Mouse (Mus musculus) cerebellum, postnatal 4 days (tissue): ENCODE measurements around the gene Orm3.
A peak's percentile ranks its signal among the peaks of the same experiment; 100 is the strongest.

Experiments used
- DNase-seq, 2 experiments: peaks; one replicate each; pipeline ENCODE4 v3.0.0; 2022; ENCODE audit warnings: low spot score in 2 of 2, mixed read lengths in 1 of 2

The Orm3 gene

DNA sequence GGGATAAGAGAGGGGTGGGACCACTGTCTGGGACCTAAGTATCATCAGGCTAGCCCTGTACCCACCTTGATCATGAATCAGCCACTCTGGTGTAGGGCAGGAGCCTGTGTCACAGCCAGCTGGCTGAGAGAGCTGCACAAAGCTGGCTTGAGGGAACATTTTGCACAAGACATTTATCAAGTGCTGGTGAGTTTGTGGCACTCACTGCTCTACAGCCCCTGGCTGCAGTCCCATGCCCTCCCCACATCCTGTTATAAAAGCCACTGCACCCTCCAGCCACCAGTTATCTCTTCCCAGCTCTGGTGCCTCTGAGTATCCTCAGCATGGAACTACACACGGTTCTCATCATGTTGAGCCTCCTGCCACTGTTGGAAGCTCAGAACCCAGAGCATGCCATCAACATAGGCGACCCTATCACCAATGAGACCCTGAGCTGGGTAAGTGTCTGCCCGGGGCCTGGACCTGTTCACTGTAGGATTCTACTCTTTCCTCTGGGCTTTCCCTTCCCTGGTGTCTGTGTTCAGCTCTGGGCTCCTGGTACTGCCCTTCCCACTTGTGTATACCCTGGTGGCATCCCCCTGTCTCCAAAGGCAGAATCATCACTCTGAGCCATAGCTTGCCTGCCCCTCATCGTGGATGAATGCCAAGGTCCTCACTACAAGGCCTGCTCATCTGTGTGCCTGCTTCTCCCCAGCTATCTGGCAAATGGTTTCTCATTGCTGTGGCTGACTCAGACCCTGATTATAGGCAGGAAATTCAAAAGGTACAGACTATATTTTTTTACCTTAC is at the start of gene Orm3:
Gene Orm3, plus strand, starts transcription at position 286 of the 789 bp plus-strand sequence.
- no peak for DNase-seq

DNA sequence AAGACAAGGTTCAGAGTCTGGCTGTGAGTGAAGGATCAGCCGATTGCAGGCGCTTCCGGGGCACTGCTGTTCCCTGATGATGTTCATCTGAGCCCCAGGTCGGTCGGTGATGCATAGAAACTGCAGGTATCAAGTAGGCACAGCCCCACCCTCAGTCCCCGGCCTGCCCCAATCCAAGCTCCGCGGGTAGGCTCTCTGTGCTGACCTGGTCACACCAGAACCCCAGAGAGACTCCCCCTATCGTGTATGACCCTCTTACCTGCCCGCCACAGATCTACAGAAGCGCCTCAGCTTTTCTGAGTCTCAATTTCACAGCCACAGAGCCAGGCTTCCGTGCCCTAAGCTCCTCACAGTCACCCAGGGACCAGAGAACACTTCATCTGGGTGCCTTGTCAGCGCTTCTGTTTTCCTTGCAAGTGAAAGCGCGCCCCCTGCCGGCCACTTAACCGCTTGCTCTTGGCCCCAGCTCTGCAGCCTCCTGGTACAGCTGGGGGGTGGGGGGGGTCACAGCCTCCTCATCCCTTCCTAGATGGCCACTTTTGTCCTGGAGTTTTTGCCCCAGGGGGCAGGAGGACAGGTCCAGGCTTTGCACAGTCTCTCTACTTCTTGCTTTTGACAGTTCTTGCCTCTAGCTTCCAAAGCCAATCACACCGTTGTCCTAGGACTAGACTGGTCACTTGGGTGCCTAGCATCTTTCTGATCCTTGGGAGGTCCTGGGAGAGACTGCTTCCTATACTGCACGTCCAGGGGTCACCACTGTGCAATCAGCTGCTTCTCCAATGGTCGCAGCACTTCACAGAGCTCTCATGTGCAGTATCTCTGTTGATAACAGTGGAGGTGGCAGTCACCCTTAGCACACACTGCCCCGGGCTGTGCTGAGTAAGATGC is 48.5 kb upstream of the Orm3 start:
- DNase-seq, result peak; percentile 90 to 94

DNA sequence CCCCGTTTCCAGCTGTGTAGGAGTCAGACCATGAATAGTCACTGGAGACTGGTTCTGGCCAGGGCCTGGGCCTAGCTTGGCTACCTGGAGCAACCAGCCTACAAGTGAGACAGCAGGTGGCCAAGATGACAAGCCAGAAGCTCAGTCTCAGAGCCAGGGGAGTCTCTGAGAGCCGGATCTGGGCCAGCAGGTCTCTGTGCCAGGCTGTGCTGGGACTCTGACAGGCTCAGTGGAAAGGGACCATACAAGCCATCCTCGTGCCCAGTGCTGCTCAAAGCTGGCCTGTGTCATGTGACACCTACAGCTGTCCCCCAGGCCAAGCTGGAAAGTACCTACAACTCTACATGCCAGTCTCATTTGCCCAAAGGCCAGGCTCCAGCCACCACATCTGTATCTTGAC is 47.6 kb upstream of the Orm3 start:
- DNase-seq, result peak in 1 of 2 experiments; percentile 38

DNA sequence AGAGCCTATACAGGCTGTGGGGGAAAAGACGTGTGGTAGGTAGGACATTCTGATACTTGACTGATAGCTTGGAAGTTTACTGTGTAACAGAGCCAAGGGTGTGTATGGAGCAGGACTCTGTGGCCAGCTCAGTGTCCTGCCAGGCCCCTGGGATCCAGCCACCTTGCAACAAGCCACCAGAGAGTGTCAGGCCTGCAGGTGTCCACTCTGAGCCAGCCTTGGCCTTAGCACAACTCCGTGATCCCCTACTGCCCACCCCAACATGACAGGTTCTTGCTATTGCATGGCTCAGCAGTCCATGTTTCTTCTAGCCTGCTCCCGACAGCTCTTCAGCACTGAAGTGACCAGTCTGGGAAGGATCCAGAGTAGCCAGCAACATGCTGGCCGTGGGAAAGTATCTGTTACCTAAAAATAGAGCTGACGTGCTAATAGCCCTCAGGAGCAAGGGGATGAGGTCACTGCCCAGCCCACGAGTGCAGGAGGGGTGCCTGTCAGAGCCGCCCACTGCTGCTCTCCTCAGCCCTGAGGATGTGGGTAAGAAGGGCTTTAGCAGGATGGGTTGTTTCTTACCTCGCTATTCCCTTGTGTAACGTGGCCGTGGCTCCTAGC is 45.6 kb upstream of the Orm3 start:
- DNase-seq, result no peak

DNA sequence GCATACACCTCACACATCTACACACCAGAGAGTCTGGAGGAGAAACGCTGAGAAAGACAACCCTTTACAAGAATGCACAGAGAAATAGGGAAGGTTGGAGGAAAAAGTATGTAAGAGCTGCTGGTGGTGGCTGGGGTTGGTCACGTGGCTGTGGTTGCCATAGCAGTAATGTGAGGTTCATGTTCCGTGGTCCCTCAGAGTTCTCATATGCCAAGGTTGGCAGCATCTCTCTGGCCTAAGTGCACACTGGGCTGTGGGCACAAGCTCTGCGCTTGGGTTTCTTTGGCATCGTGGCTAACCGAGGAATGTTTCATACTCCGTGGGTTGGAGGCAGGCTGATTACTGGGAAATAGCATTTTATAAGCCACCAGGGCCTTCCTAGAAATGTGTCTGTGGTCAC is 44.5 kb upstream of the Orm3 start:
- no peak for DNase-seq

DNA sequence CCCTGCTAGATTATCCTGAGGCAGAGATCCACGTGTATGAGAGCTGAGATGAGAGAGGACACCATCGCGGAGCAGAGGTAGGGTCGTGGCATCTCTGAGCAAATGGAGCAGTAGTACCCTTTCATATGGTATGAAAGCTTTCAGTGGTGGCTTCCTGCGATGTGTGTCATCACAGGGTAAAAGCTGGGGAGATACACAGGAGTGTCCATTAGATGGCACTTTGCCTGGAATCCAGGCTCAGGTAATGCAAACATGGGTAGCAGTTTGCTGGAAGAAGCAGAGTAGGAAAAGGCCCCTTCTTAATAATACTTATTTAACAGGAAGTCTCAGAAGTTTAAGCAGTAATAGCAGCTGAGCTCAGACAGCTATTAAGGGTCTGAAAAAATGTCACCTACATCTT is 41.9 kb upstream of the Orm3 start:
- no peak for DNase-seq

DNA sequence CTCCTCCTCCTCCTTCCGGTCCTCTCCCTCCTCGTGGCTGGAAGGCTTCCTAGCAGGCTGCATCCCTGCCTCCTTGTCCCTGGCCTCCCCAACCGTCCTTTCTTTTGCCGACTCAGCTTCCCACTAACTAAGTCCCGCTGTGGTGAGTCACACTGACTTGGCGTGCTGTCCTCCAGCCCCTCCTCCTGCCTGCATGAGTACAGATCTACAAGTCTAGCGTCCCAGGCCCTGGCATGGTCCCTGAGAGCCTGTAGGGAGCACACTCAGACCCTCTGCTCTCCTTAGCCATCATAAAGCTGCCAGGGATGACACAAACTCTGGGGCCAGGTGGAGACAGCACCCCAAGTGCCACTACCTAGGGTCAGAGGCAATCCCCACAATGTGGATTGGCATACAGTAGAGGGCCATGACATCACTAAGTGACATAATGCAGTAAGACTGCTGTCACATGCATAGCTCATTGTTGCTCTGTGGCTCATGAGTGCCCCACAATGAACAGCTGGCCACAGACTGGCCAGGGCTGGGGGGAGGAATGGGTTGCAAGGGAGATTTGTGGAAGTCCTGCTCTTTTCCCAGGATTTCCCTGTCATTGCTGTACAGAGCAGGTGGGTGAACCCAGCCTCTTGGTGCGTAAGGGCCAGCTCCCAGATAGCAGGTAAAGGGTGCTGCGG is 39.8 kb upstream of the Orm3 start:
- no peak for DNase-seq

DNA sequence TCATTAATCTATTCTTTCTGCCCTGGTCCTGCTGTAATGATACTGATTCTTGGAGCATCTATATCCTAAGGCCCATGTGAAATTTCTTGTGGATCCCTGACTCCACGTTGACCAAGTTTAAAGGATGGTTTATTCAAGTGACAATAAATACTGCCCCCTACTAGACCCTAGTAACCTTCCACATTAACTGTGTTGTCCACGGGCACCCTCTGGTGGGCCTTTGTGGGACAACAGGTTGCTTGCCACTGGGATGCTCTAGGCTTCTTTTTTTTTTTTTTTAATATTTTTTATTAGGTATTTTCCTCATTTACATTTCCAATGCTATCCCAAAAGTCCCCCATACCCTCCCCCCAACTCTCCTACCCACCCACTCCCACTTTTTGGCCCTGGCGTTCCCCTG is 36.4 kb upstream of the Orm3 start:
- peak; percentile 72 to 85 for DNase-seq

DNA sequence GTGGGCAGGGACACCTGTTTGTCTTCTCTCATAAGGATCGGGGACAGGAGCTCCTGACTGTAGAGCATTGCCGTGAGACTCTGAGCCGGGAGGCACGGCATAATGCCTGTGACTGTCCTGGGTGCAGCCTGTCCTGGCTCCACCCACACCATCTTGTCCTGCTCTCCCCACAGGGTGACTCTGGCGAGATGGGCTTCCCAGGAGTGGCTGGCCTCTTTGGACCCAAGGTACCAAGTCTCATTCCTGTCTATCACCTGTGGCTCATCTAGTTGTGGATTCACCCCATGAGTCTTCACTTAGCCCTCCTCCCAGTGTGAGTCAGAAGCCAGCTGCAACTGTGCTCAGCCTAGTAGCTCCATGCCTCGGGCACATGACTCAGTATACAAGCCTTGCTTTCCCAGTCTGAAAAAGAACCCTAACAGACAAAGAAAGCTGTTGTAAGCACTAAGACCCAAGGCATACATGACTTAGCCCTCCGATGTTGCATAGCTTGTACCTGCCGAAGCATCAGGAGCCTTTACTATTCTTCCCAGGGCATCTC is 32.6 kb upstream of the Orm3 start:
- no peak for DNase-seq

DNA sequence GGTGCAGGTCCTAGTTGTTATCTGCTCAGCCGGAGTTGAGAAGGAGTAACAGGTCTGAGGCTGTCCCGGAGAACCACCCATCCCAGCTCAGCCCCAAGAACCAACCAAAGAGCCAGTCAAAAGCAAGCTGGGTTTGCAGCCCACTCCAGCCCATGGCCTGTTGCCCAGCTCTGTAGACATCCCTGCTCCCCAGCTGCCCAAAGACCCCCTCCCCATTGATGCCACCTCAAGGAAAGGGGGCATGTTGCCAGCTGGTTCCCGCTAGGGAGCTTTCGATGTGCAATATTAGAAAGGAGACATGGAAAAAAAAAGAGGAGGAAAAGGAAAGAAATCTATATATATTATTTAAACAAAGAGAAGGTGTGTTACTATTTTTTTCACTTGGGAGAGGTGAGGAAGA is 22.6 kb upstream of the Orm3 start:
- DNase-seq, result no peak

DNA sequence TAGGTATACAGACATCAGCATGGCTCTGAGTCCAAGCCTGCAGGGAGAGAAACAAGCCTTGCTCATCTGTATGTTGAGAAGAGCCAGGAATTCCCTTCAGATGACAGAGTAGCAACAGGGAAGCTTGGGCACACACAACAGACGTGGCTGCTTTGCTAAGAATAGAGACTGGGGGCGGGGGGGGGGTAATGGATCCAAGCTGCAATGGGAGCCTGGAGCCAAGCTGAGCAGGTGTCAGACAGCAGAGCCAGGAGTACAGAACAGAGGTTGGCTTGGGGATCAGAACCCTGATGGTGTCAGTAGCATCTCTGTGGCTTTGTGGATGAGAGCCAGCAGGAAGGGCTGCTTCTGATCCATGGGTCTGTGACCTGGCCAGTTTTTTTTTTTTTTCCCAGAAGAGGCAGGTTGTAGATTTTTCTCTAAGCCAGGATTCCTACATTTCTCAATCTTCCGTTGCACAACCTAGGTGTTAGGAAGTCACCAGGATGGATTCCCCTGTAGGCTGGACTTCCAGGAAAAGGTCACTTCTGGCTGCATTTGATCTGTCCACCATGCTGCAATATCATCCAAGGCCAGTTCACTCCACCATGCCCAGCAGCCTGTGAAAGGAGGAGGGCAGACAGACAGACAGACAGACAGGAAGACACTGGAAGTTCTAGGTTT is 17.4 kb upstream of the Orm3 start:
- DNase-seq, result peak in 1 of 2 experiments; percentile 38

DNA sequence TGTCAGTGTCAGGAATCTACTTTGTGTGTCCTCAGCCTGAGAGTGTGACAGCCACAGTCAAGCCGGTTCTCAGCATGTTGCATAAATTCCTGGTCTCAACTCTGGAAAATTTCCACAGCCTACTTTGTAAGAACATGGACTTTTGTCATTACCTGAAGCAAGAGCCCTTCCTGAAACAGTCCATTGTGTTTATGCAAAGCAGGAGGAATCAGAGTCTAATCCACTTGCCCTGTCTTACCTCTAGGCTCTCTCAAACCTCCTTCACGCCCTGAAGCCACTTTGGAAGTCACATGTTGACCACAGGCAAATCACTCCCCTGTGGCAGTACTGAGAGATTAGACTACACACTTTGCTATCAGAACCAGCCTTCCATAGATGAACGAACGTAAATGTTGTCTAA is 13.5 kb upstream of the Orm3 start:
- no peak for DNase-seq

DNA sequence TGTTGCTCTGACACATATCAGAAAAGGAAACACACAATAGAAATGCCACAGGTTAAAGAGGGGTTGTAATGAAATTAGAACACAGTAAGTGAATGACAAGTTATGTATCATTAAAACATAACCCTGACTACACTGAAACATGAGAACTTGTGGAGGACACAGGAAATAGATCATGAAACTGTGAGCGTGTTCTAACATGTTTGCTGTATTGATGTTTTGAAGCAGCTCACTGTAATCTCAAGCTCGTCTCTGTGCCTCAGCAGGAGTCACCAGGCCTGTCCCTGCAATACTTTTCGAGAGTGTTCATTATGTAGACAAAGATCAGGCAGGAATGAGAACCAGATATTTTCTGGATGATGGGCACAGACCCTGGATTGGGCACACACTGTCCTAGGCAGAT is 12.4 kb upstream of the Orm3 start:
- no peak for DNase-seq

DNA sequence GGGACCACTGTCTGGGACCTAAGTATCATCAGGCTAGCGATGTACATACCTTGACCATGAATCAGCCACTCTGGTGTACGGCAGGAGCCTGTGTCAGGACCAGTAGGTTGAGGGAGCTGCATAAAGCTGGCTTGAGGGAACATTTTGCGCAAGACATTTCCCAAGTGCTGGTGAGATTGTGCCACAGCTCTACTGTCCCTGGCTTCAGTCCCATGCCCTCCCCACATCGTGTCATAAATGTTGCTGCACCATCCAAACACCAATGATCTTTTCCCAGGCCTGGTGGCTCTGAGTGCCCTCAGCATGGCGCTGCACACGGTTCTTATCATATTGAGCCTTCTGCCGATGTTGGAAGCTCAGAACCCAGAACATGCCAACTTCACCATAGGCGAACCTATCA is 11.7 kb upstream of the Orm3 start, which contains the start of gene Orm1:
Gene Orm1, plus strand, starts transcription at position 266 of the 400 bp plus-strand sequence.
- no peak for DNase-seq

DNA sequence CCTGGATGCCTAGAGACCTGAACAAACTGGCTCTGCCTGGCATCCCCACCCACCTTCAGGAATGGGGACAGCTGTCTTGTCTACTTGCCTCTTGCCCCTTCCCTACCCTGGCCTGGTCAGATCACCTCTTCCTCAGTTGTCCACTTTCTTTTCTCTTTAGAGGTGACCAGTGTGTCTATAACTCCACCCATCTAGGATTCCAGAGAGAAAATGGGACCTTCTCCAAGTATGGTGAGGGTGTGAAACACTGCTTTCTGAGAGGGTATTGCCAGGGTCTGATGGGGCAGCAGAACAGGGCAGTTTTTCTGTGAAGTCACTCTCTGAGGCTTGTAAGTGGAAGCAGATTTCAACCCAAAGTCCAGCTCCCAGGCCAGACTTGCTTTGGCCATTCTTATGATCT is 10.7 kb upstream of the Orm3 start:
- DNase-seq, result no peak

DNA sequence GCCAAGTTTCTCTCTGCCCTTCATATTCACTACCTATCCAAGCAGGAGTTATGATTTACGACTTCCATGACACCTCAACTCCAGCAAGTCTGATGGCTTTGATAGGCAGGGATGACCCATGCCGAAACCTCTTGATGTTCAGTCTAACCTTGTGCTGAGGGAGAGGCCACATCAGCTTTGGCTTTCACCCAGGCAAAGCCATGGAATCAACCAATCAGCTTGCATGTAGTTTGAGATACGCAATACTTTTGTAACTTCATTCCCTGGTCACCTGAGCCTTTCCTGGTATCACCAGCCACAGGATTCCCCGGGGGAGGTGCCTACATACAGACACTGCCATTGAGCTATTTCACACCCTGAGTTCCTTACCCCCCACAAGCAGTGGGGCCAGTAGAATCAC is 9.3 kb upstream of the Orm3 start:
- no peak for DNase-seq

DNA sequence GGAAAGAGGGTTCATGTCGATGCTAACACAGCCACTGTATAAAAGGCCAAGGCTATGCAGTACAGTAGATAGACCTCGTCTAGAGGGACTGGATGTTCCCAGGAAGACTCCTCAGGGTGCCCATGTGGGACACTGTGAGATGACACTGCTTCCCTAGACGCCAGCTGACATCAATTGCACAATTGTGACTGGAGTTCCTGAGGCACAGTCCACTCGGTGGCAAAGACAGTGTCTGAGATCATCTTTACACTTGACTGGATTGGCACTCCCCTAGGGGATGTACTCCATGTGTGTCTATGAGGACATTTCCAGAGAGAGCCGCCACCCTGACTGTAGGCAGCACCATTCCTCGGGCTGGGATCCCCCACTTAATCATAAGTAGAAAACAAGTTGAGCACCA is 7.4 kb upstream of the Orm3 start:
- DNase-seq, result no peak

DNA sequence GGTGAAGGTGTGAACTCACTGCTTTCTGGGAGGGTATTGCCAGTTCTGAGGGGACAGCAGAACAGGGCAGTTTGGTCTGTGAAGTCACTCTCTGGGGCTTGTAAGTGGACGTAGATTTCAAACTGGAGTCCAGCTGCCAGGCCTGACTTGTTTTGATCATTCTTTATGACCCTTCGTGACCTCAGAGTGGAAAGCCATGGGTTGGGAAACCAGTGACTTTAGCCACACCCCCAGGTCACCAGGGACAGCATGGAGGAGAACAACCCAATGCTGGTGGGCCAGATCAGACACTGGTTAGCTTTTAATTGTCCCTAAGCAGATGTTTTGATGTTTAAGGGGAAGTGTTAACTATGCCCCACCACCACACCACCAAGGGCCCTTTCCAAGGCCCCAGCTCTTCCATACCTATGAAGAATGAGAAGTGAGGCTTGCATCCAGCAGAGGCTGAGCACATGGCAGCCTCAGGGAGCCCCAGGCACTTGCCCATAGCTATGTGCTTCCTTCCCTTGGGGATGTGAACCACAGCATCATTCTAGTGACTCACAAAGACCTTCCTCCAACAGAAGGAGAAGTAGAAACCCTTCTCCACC is 1.1 kb downstream of the Orm3 start:
- DNase-seq, result no peak

DNA sequence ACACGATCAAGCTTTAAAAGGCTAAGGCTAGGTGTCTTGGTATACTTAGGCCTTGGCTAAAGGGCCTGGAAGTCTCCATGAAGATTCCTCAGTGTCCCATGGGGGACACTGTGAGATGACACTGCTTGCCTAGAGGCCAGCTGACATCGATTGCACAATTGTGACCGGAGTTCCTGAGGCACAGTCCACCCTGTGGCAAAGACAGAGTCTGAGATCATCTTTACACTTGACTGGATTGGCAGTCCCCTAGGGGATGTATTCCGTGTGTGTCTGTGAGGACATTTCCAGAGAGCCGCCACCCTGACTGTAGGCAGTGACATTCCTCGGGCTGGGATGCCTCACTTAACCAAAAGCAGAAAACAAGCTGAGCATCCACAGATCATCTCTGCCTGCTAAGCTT is 3.9 kb downstream of the Orm3 start:
- no peak for DNase-seq

DNA sequence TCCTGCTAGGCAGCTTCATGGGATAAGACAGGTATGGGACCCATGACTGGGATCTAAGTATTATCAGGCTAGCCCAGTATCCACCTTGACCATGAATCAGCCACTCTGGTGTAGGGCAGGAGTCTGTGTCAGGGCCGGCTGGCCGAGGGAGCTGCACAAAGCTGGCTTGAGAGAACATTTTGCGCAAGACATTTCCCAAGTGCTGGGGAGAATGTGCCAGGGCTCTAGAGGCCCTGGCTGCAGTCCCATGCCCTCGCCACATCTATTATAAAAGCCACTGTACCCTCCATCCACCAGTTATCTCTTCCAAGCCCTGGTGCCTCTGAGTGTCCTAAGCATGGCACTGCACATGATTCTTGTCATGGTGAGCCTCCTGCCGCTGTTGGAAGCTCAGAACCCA is 6.2 kb downstream of the Orm3 start, which contains the start of gene Orm2:
Gene Orm2, plus strand, starts transcription at position 300 of the 400 bp plus-strand sequence.
- DNase-seq, result no peak

DNA sequence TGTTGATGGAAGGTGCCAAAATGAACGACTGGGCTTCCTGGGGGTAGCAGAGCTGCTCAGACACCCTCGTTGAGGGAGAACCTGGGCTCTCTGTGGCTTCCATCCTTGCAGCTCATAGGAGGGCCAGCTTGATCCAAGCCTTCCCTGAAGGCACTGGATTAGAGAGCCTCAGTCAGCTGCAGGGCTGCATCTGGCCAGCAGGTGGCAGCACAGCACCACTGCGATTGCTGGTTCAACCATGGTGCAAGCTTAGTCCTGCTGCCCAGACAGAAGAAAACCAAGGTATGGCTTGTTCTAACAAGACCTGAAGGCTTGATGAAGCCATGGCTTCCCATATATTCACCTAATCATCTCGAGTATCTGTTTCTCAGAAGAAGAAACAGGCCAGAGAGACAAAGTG is 12.6 kb downstream of the Orm3 start:
- peak; percentile 92 to 94 for DNase-seq
